Mouse (Mus musculus): ENCODE data around the gene Gm11084.

DNA sequence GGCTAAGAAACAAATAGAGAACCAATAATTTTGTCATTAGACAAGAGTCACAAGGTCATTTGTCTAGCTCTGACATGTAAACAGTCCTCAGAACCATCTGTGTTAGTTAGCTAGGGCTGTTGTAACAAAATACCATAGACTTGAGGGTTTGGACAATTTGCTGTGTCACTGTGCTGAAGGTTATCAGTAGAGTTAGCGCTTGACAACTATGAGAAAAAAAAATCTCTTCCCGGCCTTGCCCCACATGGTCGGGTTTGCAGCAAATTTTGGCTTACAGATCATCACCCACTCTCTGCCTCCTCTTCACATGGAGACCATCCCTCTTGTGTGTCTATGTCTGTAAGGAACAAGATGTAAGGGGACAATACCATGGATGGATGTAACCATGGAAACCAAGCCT, 41.5 kb upstream of the Gm11084 start:
- TF ChIP-seq POLR2A (IDR thresholded peaks at IDR 0.05; ENCODE audit: control insufficient read depth, low read depth, low read length) (no peak), CTCF (IDR thresholded peaks at IDR 0.05; ENCODE audit: control insufficient read depth, insufficient read depth, insufficient replicate concordance, low read depth, low read length) (no peak)

Data from testis, adult 2 months (tissue).